Comparison of ENCODE assay signal across 8 mouse cellular contexts in genomic region chr1:131829279-131829678, GRCm38 (mm10). TPM values are rescaled to one million over a fixed set of nuclear protein-coding genes. Genes with fewer than 3 reads are reported as not detected.
DNase-seq lines count a peak whose midpoint lies in the region; ATAC-seq and TF ChIP-seq lines count a peak whose summit lies in the region.

No protein-coding gene starts in this region.

- no peak for DNase-seq in kidney, postnatal 4 days
- DNase-seq in MEL-GATA-1-ER (ENCODE audit: extremely low read depth, low read depth), result peak; percentile 11
- DNase-seq in forebrain, embryonic 14.5 days (ENCODE audit: low spot score), result no peak
- DNase-seq in liver, embryonic 14.5 days (ENCODE audit: low read depth in 3 of 3, low spot score in 3 of 3), result no peak
- DNase-seq in T-cell, adult 2 months (ENCODE audit: low spot score), result no peak
- DNase-seq in layer of hippocampus, postnatal 36 days, result no peak
- DNase-seq in right cerebral cortex, postnatal 4 days, result no peak

- TF ChIP-seq CTCF in liver, embryonic 14.5 days (IDR thresholded peaks at IDR 0.05; ENCODE audit: low read depth), result no peak

- TF ChIP-seq EP300 in liver, embryonic 14.5 days (IDR thresholded peaks at IDR 0.05; ENCODE audit: low read depth), result no peak

- H3K27ac ChIP-seq in kidney, embryonic 15.5 days, result no peak overlapping the region
- H3K27ac ChIP-seq in forebrain, embryonic 14.5 days (ENCODE audit: low read depth, low read length), result no peak overlapping the region
- no peak overlapping the region for H3K27ac ChIP-seq in liver, embryonic 14.5 days

- peak overlapping the region; percentile 88 for H3K4me3 ChIP-seq in kidney, embryonic 15.5 days (replicated peaks)
- H3K4me3 ChIP-seq in forebrain, embryonic 14.5 days (ENCODE audit: low read depth, low read length), result peak overlapping the region; percentile 52
- no peak overlapping the region; a peak in 1 of 4 replicates for H3K4me3 ChIP-seq in liver, embryonic 14.5 days (ENCODE audit: insufficient read depth in 1 of 2, low read depth in 2 of 2, low read length in 2 of 2)

- no peaks in the 10 kb centered on the region for H3K27me3 ChIP-seq in kidney, embryonic 15.5 days
- H3K27me3 ChIP-seq in forebrain, embryonic 14.5 days (replicated peaks; ENCODE audit: control insufficient read depth, insufficient read depth, low read length), result no peaks in the 10 kb centered on the region
- H3K27me3 ChIP-seq in liver, embryonic 14.5 days (ENCODE audit: control insufficient read depth, insufficient read depth, low read length), result no peaks in the 10 kb centered on the region

- H3K4me1 ChIP-seq in kidney, embryonic 15.5 days, result peaks cover 31% of the 10 kb centered on the region
- H3K4me1 ChIP-seq in forebrain, embryonic 14.5 days (ENCODE audit: control insufficient read depth, insufficient read depth, low read length), result peaks cover 11% of the 10 kb centered on the region
- H3K4me1 ChIP-seq in liver, embryonic 14.5 days (replicated peaks; ENCODE audit: control insufficient read depth in 2 of 2, insufficient read depth in 2 of 2, low read length in 1 of 2), result peaks cover 0 to 10% of the 10 kb centered on the region in 2 experiments

- peak overlapping the region; percentile 85 for H3K4me2 ChIP-seq in kidney, embryonic 15.5 days
- peak overlapping the region; percentile 83 for H3K4me2 ChIP-seq in forebrain, embryonic 14.5 days (ENCODE audit: low read length)
- peak overlapping the region; percentile 97; the same call in 1 of the 2 replicates for H3K4me2 ChIP-seq in liver, embryonic 14.5 days (ENCODE audit: low read depth)

- no peaks in the 10 kb centered on the region for H3K9me3 ChIP-seq in kidney, embryonic 15.5 days (replicated peaks)
- H3K9me3 ChIP-seq in forebrain, embryonic 14.5 days (replicated peaks; ENCODE audit: control insufficient read depth, low read length), result no peaks in the 10 kb centered on the region
- no peaks in the 10 kb centered on the region for H3K9me3 ChIP-seq in liver, embryonic 14.5 days (ENCODE audit: control insufficient read depth, low read length)

- H3K9ac ChIP-seq in kidney, embryonic 15.5 days, result 0 out of 2 replicates have a peak overlapping the region, but pooled peaks have one; percentile 0
- peak overlapping the region; percentile 73; the same call in 1 of the 2 replicates for H3K9ac ChIP-seq in forebrain, embryonic 14.5 days (ENCODE audit: low read length)
- no peak overlapping the region for H3K9ac ChIP-seq in liver, embryonic 14.5 days (replicated peaks)

- H3K36me3 ChIP-seq in kidney, embryonic 15.5 days, result peaks cover 26% of the 10 kb centered on the region
- H3K36me3 ChIP-seq in forebrain, embryonic 14.5 days (ENCODE audit: control insufficient read depth, insufficient read depth, low read length), result peaks cover 17% of the 10 kb centered on the region
- H3K36me3 ChIP-seq in liver, embryonic 14.5 days (replicated peaks; ENCODE audit: control insufficient read depth, insufficient read depth, low read depth), result no peaks in the 10 kb centered on the region

- no peak for ATAC-seq in kidney, embryonic 15.5 days (replicated peaks; ENCODE audit: low FRiP score)
- no peak for ATAC-seq in forebrain, embryonic 14.5 days
- ATAC-seq in liver, embryonic 14.5 days (ENCODE audit: insufficient read depth), result no peak

- 32% methylated on average over 5 of the region's 5 CpGs for WGBS in kidney, embryonic 15.5 days
- 49% methylated on average over 5 of the region's 5 CpGs for WGBS in forebrain, embryonic 14.5 days
- WGBS in liver, embryonic 14.5 days (ENCODE audit: insufficient replicate concordance), result 43% methylated on average over 5 of the region's 5 CpGs

RNA-seq across cellular contexts. Expression of gene Slc41a1, which starts 2.0 kb away (rescaled TPM):
- 12.7 and 15.5 TPM in 2 replicates for polyA plus RNA-seq in kidney, embryonic 15.5 days (2015; fragmentation: Nextera tagmentation; extraction: Ambion mirVana)
- 11.9 and 14.5 TPM in 2 replicates for polyA plus RNA-seq in forebrain, embryonic 14.5 days (2014; fragmentation: Nextera tagmentation; extraction: Ambion mirVana)
- polyA plus RNA-seq in liver, embryonic 14.5 days (2012; rRNA removed), result 1.3 TPM in 2 replicates
- polyA plus RNA-seq in liver, embryonic 14.5 days (2014; fragmentation: Nextera tagmentation; extraction: Ambion mirVana), result 0.83 and 0.87 TPM in 2 replicates
- total RNA-seq in layer of hippocampus, postnatal 36 days (2021), result 10 to 100 TPM; 55.5 to 64.4 TPM

RNA-seq across cellular contexts. Expression of gene Pm20d1, which starts 32.1 kb away (rescaled TPM):
- polyA plus RNA-seq in kidney, embryonic 15.5 days (2015; fragmentation: Nextera tagmentation; extraction: Ambion mirVana), result 2.1 and 2.3 TPM in 2 replicates
- polyA plus RNA-seq in forebrain, embryonic 14.5 days (2014; fragmentation: Nextera tagmentation; extraction: Ambion mirVana), result 0.31 and 0.42 TPM in 2 replicates
- polyA plus RNA-seq in liver, embryonic 14.5 days (2012; rRNA removed), result 1.7 and 2.0 TPM in 2 replicates
- polyA plus RNA-seq in liver, embryonic 14.5 days (2014; fragmentation: Nextera tagmentation; extraction: Ambion mirVana), result 3.4 and 5.6 TPM in 2 replicates
- 1 to 10 TPM; 1.8 to 2.2 TPM for total RNA-seq in layer of hippocampus, postnatal 36 days (2021)

RNA-seq across cellular contexts. Expression of gene Rab29, which starts 37.7 kb away (rescaled TPM):
- polyA plus RNA-seq in kidney, embryonic 15.5 days (2015; fragmentation: Nextera tagmentation; extraction: Ambion mirVana), result 18.3 and 18.7 TPM in 2 replicates
- 8.2 and 9.3 TPM in 2 replicates for polyA plus RNA-seq in forebrain, embryonic 14.5 days (2014; fragmentation: Nextera tagmentation; extraction: Ambion mirVana)
- polyA plus RNA-seq in liver, embryonic 14.5 days (2012; rRNA removed), result 7.3 and 8.3 TPM in 2 replicates
- polyA plus RNA-seq in liver, embryonic 14.5 days (2014; fragmentation: Nextera tagmentation; extraction: Ambion mirVana), result 10.7 and 11.7 TPM in 2 replicates
- 10 to 100 TPM in 1 of 2 experiments, 1 to 10 TPM in 1; 9.9 to 10.7 TPM for total RNA-seq in layer of hippocampus, postnatal 36 days (2021)

Comparison
In these comparisons a context has a peak if more than half of its experiments do, and no peak if none do; other contexts are left out.
1. H3K4me3 ChIP-seq: peak in kidney, embryonic 15.5 days (single experiment) and forebrain, embryonic 14.5 days (single experiment); none in liver, embryonic 14.5 days (0 of 2).
2. Peak in every context shown above with its lines, with median percentiles within 50 percentile points of each other: H3K4me2 ChIP-seq.